Mouse (Mus musculus) liver (tissue): ENCODE results near the gene Gm6685.
A peak's percentile ranks its signal among the peaks of the same experiment; 100 is the strongest.
"Not testable (repeated sequence)": the region's sequence is repeated elsewhere in the genome, so short reads cannot be mapped to it uniquely, and the experiment has no call there.

Experiments
- DNase-seq: peaks from one replicate; pipeline ENCODE4 v3.0.0-alpha.2; 2020; ENCODE audit warnings: mixed read lengths

The Gm6685 gene

DNA sequence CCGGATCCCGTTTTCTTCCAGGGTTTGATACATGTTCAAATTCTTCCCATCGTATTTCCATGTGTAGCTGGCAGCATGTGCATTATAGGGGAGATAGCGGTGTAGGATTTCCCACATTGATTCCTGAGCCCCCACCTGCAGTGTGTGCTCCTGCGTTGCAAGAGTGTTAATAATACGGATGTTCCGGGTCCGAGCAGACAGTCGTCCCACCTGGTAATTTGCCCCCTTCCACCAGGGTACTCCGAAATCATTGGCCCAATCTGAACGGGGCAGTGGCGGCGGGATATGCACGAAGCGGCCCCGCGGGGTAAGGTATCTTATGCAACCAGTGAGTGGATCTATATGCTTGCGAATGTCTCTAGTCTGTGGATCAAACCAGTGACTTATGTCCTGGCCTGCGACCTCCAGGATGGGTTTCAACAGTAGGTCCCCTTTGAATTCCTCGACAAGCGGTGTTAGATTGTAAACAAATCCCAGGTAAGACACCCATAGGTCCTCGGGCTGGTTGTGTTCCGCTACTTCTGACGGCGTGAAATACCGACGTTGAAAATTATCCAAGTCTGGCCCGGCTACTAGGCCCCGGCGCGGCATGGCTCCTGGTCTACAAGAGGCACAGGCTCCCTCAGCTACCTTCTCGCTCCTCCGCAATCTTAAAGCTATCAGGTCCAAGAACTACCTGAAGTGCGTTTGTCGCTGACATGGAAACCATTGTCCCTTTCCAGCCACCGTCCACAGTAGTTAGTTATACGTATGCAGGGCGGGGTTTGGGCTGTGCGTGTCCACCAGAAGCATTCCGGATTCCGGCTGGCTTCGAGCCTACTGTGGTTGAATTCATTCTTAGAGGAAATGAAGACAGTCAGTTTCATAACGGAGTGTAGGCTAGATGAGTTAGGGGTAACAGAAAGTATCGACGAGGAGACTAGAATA is at the start of gene Gm6685:
Gene Gm6685 (minus strand): TSS at position 644 of the 927 bp plus-strand sequence.
- DNase-seq = not testable (repeated sequence)

DNA sequence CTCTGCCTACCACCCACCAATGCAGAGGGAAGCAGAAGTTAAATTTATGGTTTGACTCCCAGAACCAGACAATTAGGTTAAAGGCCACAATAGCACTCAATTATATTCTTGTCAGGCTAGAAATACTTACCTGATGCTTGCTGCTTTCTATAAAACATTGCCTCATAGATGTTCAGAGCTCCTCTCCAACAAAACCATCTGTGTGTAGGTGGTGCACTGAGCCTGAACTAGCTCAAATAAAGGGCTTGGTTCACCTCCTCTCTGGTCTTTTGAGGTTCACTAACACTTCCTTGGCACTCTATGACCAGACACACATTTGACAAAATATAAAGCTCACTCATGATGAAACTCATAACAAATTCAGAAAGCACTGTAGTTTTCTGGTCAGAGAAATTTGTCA is 36.2 kb upstream of the Gm6685 start:
- DNase-seq = no peak

DNA sequence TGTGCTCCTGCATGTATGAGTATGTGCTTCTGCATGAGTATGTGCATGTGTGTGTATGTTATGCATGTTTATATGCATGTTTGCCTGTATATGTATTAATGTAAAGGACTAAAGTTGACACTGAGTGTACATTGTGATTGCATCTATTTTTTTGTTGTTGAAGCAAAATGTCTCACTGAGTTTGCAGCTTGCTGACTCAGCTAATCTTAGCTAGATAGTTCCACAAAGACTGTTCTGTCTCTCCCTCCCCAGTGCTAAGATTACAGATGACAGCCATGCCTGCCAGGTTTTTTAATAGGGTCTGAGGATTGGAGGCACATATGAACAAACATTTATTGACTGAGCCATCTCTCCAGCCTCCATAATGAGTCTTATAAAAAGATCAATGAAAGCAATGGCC is 35.0 kb upstream of the Gm6685 start:
- DNase-seq = no peak

DNA sequence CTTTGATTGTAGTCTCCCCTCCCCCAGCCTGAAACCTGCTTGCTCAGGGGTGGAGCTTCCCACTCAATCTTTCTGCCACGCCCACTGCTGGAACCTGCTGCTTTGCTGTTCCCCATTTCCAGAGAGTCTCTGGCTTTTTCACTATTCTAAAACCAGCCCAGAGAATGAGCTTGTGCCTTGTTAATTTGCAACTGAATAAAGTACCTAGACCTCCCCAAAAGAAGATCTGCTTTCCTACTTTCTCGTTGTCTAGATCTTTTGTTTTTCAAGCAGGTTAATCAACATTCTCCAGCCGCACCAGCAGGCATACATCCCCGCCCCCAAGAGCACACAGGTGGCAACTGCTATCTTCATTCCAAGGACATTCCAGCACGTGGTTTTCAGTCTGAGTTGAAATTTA is 31.7 kb upstream of the Gm6685 start:
- DNase-seq = not testable (repeated sequence)

DNA sequence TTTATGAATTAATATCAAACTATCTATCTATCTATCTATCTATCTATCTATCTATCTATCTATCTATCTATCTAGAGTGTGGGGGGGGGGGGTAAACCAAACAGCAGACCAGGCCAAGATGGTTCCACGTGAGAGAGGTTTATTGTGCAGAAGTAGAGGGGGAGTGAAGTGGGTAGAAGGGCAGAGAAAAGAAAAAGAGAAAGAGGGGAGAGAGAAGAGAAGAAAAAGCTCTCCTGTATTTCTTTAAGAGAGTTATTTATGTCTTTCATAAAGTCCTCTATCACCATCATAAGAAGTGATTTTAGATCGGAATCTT is 26.2 kb upstream of the Gm6685 start:
- DNase-seq = no peak

DNA sequence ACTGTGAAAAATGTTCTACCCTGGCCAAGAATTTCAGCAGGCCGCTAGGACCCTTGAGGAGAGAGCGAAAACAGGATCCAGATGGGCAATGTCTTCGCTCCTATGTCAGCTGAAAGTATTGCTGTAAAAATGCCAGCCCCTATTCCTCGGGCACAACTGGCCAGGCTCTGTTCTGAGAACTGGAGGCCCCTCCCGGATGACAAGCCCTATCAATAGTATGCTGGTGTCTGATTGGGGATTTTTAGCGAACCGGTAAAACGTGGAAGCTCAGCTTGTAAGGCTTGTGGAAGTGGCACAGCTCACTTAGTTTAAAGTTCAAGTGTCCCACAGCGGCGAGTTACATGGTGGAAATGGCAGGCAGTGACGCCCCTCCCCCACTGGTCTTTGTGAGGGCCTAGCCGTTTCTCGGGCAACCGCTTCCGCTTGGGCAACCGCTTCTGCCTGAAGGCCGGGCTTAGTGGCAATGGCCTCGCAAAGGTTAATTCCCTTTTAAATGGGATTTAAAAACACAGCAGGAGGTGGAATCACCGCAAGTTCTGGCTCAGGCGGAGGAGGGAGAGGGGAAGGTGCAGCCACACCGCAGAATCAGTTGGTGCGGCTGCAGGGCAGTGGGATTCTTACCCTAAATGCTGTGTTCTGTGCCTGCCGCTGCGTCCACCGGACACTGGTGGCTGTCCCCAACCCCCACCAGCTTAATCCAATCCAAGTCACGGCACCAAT is 25.7 kb upstream of the Gm6685 start:
- DNase-seq = peak; percentile 78

DNA sequence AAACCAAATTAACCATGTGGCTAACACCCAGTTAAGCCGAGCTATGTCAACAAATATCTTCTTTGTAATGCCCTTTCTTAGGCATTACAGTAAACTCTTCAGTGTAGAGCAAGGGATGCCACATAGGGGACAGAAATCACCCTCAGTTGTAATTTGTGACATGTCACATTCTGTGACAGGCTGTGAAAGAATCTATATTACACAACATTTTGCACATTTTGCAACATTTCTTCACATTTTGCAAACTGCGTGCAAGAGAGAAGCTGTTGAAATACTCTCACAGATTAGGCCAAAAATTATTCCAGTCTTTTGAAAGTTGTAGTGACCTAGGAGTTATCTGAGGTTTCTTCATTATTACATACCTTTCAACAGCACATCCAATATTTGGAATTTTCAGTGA is 3.8 kb upstream of the Gm6685 start:
- no peak for DNase-seq

DNA sequence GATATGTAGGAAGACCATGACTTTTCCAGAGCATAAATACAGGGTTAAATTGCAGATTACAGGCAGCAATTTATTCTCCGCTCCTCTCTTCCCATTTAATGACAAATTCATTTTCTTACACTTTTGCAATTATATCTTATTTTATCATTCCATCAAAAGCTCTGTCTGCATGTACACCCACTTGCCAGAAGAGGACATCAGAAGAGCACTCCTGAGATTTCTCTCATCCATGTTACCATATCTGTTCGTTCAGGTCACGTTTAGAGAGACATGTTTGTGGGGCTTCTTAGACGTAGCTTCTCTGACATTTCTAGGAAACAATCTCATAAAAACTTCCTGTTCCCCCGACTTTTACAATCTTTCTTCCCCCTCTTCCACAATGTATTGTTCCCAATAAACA is 2.2 kb upstream of the Gm6685 start:
- DNase-seq = no peak

DNA sequence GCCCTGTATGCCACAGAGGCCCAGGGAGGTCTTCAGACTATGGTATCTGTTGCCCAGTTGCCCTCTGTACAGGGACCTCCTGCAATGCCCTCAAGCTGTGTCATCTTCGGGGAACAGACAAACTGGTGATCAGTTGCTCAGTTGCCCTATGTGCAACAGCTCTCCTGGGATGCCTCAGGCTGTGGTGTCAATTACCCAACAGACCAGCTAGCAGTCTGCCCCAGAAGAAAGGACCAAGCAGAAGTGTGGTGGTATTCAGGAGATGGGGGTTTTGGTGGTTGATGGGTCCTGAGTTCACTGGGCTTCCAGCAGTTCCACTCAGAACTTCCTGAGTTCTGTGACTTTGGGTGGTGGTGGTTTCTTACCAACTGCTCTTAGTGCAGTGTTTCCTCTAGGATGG is 11.8 kb downstream of the Gm6685 start:
- DNase-seq = no peak

DNA sequence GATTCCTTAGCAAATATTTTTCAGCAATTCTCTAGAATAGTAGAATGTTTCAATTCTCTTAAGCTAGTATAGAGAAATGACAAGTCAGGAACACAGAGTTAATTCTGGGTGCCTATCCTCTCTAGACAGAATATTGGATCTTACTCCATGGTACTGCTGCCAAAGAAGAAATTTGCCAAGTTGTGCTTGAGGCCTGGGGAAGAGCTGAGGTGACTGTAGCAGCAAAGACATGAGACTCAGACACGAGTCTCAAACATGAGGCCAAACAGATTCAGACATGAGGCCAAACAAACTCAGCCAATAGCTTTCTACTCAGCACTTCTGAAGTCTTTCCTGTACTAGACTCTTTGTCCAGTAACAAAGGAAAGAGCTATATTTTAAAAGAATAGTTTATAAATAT is 26.3 kb downstream of the Gm6685 start:
- DNase-seq = no peak

DNA sequence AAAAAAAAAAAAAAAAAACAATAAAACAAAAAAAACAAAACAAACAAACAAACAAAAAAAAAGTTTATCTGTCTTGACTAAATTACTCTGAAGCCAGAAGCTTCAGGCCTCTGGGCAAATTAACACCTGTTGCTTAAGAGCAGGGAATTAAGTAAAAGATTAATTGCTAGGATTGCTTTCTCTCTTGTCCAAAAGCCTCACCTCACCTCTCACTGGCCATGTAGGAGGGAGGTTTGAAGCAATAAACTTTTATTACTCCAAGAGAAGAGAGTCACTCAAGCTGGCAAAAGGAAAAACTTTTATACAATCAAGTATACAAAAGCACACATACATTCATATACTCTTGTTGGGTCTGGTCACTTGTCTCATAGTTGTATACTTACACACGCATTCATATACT is 31.9 kb downstream of the Gm6685 start:
- DNase-seq = no peak

DNA sequence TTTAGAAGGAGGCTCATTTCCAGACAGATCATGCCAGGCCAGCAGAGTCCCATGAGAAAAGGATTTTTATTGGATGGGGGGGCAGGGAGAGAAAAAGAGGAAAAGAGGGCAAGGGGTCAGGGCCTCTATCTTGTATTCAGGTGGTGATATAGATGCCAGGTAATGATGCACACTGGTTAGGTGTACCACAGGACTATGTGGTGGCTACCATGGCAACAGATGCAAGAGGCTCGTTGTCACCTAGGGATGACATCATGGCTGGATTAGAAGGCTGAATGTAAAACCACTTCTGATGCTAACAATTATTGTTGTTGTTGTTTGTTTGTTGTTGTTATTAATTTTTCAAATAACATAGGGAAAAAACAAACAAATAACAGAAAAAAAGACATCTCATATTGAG is 49.2 kb downstream of the Gm6685 start:
- no peak for DNase-seq
